Mouse (Mus musculus): ENCODE measurements around the gene Dlx5.

Gene Dlx5

GRCm38 (mm10) chr6:6860411-6861085 lies 21.3 kb downstream of the Dlx5 start:
- ATAC-seq (ENCODE audit: insufficient number of reproducible peaks, low FRiP score, low TSS enrichment) = no peak

DNA sequence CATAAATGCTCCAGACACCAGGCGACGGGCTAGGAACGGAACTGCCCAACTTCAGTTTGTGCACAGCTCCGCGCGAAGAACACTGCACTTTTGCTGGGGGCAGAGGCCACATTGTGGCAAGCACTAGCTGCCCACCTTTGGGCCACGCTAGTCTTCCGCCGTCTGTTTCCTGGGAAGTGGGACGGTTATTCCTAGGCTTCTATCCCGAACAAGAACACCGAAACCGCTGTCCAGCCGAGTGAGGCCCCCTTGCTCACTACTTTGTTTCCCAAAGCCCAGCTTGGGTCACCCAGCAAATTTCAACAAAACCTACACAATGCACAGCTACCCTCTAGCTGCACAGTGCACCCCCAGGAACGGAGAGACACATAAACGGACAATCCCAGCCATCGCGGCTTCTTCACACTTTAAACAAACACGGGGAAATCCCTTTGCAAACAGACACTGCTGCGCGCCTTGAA lies 21.9 kb downstream of the Dlx5 start:
- ATAC-seq (ENCODE audit: insufficient number of reproducible peaks, low FRiP score, low TSS enrichment) = no peak

DNA sequence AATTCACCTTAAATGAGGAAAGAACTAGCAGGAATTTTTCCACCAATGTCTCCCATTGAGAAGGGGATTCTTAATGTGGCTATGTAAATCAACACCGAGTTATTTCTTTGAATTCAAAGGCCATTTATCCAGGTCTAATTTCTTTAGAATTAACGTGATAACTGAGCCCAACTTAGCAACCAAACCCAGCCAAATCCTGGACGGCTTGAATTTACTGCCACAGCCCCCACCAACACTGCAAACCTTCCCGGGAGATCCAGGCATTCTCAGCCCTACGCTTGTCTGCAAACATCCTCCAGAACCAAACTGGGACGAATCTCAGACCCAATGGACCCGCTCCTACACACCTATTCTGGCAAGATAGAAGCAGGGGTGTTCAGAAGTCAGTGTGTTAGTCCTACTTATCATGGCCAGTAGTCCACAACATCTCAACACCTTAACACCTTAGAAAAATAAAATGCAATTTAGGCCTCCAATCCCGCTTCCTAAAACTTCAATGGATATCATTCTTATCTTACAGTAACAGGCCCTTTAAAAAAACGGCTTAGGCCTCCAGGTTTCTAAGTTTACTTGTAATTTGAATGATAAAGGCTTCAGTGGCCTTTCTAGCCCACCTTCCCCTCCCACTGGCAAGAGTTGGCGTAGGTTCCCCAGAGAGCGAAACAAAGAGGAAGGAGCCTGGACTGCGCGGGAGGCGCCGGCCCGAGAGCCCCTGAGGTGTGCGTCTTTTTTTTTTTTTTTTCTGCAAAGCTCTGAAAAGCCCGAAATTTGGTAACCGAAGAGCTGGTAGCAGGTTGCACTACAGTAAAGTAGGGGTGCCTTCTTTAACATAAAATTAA lies 22.6 kb downstream of the Dlx5 start:
- no peak for ATAC-seq (ENCODE audit: insufficient number of reproducible peaks, low FRiP score, low TSS enrichment)

GRCm38 (mm10) chr6:6858571-6858970 lies 23.3 kb downstream of the Dlx5 start:
- ATAC-seq (ENCODE audit: insufficient number of reproducible peaks, low FRiP score, low TSS enrichment) = no peak

GRCm38 (mm10) chr6:6857766-6858165 lies 24.1 kb downstream of the Dlx5 start:
- ATAC-seq (ENCODE audit: insufficient number of reproducible peaks, low FRiP score, low TSS enrichment) = no peak

DNA sequence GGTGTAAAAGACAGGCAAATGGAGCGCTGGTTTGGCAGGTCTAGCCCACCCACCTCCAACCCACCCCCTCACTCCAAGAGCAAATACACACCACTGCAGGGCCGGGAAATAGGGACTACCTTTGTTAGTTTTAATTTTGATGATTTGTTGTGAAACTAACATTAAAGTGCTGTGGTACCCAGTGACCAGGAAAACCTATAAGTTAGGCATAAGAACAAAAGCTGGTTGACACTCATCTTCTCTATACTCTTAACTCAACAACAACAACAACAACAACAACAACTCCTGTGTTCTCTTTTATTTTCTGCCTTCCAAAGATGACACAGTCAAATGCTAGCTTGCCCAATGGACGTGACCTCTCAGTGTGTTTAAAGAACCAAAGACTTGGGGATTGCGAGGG lies 25.0 kb downstream of the Dlx5 start:
- ATAC-seq (ENCODE audit: insufficient number of reproducible peaks, low FRiP score, low TSS enrichment) = no peak

DNA sequence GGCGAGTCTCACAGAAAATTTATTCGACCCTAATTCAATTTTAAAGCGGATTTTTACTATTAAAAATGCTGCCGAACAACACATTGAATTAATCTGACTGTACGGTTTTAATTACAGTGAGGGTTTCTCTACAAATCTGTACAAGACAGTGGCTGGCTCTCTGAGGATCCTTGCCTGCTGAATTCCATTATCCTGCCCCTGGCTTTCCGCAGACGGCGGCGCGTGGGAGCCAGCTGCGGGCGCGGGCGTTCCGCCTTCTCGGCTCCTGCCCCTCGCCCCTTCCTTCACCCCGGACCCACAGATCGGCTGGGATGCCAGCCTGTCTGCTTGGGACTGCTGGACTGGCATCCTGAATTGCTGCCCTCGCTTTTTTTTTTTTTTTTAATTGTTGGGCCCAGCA lies 25.6 kb downstream of the Dlx5 start:
- ATAC-seq (ENCODE audit: insufficient number of reproducible peaks, low FRiP score, low TSS enrichment) = no peak

GRCm38 (mm10) chr6:6855746-6856185 lies 26.1 kb downstream of the Dlx5 start:
- no peak for ATAC-seq (ENCODE audit: insufficient number of reproducible peaks, low FRiP score, low TSS enrichment)

DNA sequence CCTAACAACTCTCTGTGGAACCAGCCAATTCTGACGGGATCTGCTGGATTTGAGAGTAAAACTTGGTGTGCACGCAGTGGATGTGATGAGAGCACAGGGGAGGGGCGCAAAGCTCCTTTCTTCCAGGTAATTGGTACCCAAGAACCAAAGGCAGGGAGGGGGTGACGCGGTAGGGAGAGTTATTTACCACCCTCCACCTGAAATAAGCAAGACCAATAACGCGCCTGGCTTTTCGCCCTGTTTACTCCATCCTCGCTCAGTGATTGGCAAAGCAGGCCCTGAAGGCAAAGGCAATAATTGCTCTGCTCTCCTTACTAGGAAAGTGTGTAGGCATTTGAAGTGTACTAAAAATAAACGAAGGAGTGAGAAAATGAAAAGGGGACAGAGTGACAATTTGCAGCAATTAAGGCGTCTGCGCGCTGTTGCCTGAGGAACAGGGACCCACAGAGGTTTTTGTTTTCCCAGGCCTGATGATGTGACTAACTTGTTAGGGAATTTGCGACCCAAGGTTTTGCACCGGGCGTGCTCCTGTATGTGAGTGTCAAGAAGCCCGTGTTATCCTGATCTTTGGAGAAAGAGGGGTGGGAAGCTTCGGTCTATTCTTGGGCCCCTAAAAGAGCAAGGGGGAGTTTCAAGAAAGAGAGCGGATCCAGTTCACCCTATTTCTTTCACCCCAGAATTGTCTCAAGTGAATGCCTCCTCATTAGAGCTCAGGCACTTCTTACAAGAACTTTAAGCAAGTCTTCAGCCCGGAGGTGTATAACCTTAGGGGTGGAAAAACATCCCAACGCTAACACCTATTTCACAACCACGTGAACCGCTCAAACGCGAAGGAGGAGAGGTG lies 26.8 kb downstream of the Dlx5 start:
- ATAC-seq (ENCODE audit: insufficient number of reproducible peaks, low FRiP score, low TSS enrichment) = no peak

DNA sequence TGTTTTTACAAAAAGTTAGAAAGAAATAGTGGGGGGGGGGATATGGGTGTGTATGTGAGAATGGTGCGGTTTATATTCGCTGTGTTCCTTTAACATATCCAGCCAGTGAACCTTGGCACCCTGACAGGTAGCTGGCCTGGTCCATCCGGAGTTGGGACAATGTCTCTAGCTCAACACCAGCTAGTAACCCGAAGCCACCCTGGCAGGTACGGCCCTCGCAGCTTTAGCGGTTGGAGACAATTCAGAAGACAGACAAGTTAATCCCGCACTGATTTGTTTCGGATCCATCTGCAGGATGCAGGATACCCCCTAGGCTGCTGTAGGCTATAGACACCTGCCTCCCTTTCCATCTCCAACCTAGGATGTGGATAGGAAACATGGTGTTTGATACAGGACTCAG lies 27.7 kb downstream of the Dlx5 start:
- ATAC-seq (ENCODE audit: insufficient number of reproducible peaks, low FRiP score, low TSS enrichment) = no peak

GRCm38 (mm10) chr6:6852944-6853343 lies 28.9 kb downstream of the Dlx5 start:
- ATAC-seq (ENCODE audit: insufficient number of reproducible peaks, low FRiP score, low TSS enrichment) = no peak

GRCm38 (mm10) chr6:6851166-6851565 lies 30.7 kb downstream of the Dlx5 start:
- no peak for ATAC-seq (ENCODE audit: insufficient number of reproducible peaks, low FRiP score, low TSS enrichment)

DNA sequence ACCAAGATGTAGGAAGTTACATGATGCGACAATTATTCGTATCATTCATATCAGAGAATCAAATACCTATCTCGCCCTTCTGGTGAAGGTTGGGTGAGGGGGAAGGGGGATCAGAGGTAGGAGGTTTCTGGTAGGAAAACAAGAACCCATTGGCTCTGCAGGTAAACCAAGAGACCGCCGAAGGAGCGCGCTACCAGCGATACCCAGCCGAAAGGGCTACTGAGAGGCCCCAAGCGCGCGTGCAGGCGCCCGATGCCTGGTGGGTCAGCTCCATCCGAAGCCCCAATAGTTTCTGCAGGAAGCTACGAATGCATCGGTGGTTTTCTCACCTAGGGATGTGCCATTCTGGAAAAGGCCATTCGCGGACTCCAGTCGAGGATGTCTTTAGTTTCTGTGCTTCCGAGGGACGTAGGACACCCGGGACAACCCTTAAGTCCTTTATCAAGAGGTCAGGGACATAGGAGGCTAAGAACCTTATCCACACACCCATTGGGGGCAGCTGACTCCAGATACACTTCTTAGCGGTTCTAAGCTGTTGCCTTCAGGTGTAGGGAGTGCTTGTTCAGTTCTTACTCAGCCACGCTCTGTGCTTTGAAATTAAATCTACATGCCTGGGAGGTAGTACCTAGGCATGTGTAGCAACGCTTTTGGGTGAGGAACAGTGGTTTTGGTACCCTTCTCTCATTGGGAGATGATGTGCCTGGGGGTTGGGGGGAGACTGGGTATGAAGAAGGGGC lies 31.4 kb downstream of the Dlx5 start:
- ATAC-seq (ENCODE audit: insufficient number of reproducible peaks, low FRiP score, low TSS enrichment) = no peak

DNA sequence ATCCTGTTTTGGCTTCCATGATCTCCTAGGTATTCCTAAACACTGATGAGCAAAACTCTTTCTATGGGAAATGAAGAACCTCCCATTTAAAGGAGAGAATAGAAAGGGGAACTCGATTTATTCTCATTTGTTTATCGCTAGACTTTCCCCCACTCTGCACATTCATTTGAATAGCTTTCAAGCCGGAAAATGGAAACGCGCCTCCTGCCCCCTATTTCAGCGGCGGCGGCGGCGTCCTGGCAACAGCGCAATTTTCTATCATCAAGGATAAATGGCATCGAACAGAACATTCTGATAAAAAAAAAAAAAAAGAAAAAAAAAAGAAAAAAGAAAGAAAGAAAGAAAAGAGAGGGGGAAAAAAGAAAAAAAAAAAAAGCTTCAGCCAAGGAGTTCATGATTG lies 32.1 kb downstream of the Dlx5 start:
- no peak for ATAC-seq (ENCODE audit: insufficient number of reproducible peaks, low FRiP score, low TSS enrichment)

DNA sequence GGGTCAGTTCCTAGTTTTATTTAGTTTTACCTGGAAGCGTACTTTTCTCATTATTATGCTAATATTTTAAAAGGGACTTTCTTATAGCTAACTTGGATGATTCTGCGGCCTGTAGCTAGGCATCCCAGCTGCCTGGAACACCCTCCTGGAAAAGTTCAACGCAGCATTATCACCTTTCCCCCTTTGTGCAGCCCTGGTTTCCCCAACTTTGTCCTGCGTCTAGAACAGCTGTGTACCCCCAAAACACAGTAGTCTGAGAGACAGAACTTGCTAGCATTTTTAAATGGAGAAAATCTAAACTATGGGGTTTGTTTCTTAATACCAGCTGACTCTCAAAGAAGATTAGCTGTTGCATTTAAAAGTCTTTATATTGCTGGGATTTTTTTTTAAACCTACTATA lies 33.3 kb downstream of the Dlx5 start:
- ATAC-seq (ENCODE audit: insufficient number of reproducible peaks, low FRiP score, low TSS enrichment) = no peak

- ATAC-seq (ENCODE audit: insufficient number of reproducible peaks, low FRiP score, low TSS enrichment) = no peak
These were observed 48.6 kb downstream of the Dlx5 start for GRCm38 (mm10) chr6:6833301-6833700.

- ATAC-seq (ENCODE audit: insufficient number of reproducible peaks, low FRiP score, low TSS enrichment) = no peak
These were observed 51.4 kb downstream of the Dlx5 start for GRCm38 (mm10) chr6:6830446-6830845.

Data from cerebellum, adult (tissue).